Mouse (Mus musculus): ENCODE data around the gene Faap20.

The Faap20 gene

DNA sequence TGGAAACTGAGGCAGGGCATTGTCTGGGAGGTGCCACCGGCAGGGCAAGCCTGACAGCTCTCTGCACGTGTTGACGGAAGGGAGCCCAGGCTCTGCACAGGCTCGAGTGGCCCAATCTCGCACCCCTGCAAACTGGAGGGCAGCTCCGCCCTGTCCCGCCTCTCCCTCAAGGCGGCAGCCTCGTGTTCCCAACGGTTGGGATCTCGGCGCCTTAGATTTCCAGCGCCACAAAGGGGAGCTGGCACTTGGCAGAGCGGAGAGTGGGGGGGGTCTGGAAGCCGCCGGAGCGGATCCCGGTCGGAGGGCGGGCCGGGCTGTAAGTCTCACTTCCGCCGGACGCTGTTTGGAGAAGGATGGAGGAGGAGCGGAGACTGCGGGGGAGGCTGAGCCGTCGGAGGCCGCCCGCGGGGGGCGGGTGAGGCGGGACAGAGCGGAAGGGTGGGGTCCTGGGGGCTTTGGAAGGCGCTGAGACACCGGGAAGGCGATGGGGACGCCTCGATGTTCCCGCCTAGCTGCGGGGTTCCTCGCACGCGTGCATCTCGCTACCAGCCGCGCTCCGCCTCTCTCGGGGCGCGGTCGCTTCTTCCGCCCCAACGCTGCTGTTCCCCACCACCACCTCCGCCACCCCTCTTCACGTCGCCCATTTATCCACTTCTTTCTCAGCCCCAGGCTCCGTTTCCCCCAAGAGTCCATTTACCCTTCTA lies at the start of gene Faap20:
Gene Faap20 (plus strand): TSS at position 155 of the 704 bp plus-strand sequence.
- DNase-seq = peak; percentile 81 to 83

- peak in 1 of 2 experiments; percentile 45 for DNase-seq
These were observed 48.7 kb upstream of the Faap20 start for GRCm38 (mm10) chr4:155200861-155201390.

- no peak for DNase-seq
These were observed 47.8 kb upstream of the Faap20 start for GRCm38 (mm10) chr4:155201764-155202163.

DNA sequence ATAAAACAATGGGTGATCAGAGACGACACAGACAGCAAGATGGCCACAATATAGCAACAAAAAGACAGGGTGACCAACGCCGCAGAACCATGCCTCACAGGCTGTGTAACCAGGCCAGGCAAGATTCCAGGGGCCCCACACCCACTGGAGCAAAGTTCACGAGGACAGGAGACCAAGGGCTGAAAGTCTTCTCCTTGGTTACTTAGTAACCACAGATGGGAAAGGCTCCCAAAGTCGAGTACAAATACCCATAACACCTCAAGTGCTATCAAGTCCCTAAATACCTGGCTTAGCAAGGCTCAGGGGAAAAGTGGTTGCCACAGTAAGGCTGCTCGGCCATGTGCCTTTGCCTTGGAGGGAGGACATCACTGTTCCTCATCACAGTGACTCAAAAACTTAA lies 43.7 kb upstream of the Faap20 start:
- no peak for DNase-seq

DNA sequence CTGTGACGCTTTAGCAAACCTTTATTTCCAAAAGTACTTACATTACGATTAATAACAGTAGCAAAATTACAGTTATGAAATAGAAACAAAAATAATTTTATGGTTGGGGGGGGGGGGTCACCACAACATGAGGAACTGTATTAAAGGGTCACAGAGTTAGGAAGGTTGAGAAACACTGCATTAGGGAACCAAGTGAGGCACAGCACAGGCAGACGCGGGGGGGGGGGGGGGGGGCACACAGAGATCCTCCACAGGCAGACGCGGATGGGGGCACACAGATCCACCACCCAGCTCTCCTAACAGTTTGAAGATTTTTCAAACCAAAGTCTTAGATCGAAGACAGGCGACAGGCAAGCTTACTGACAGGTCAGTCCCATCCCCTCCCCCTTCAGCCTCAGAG lies 43.1 kb upstream of the Faap20 start:
- DNase-seq = no peak

- no peak for DNase-seq
These were observed 41.8 kb upstream of the Faap20 start for GRCm38 (mm10) chr4:155207841-155208240.

GRCm38 (mm10) chr4:155208613-155209012 lies 41.0 kb upstream of the Faap20 start:
- no peak for DNase-seq

- DNase-seq = no peak
These were observed 40.5 kb upstream of the Faap20 start for GRCm38 (mm10) chr4:155209079-155209478.

DNA sequence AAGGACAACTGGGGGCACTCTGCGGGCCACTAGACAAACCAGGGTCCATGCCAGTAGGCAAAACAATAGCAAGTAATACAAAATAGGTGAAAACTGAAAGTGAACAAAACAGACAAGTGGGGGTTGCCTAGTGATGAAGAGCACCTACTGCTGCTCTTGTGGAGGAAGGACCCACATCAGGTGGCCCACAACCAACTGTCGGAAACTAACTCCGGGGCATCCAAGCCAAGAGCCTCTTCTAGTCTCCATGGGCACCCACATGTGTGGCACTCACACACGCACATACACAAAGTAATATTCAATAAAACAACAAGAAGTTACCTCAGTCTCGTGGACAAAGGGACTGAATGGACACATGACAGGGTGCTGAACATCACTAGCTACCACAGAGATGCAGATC lies 40.1 kb upstream of the Faap20 start:
- peak in 1 of 2 experiments; percentile 7 for DNase-seq

GRCm38 (mm10) chr4:155213052-155213751 lies 36.4 kb upstream of the Faap20 start:
- DNase-seq = peak in 1 of 2 experiments; percentile 6

- DNase-seq = no peak
These were observed 35.9 kb upstream of the Faap20 start for GRCm38 (mm10) chr4:155213752-155214054.

DNA sequence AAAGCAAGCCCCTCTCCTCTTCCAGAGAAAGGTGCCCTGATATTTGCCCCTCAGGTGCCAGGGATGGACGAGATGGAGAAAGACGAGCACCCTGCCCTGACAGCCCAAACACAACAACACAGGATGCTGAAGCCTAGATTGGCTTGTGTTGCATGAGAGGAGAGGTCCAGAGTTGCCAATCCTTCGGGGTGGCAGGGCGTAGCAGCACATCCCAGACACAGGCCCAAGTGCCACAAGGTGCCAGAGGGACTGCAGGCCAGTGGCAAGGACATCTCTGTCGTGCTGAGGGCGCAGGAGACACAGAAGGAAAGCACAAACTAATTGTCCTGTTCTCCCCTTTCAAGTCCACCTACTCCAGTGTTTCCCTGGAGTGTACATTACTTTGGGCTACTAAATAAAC lies 35.4 kb upstream of the Faap20 start:
- DNase-seq = no peak

DNA sequence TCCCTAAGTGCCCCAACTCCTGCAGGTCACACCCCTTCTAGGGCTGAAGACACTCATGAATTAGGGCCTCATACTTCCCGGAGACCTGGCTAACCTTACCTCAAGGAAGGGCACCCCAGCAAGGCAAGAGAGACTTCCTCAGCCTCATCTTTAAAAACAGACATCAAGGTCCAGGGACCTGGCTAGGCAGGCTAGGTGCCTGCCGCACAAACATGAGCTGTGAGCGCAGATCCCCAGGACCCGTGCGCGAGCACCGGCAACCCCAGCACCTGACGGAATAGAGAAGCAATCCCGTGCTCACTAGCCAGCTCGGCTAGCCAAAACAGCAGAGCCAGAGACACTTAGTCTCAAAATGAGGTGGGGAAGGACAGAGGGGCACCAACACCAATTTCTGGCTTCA lies 34.8 kb upstream of the Faap20 start:
- DNase-seq = no peak

- DNase-seq = no peak
These were observed 34.4 kb upstream of the Faap20 start for GRCm38 (mm10) chr4:155215203-155215602.

DNA sequence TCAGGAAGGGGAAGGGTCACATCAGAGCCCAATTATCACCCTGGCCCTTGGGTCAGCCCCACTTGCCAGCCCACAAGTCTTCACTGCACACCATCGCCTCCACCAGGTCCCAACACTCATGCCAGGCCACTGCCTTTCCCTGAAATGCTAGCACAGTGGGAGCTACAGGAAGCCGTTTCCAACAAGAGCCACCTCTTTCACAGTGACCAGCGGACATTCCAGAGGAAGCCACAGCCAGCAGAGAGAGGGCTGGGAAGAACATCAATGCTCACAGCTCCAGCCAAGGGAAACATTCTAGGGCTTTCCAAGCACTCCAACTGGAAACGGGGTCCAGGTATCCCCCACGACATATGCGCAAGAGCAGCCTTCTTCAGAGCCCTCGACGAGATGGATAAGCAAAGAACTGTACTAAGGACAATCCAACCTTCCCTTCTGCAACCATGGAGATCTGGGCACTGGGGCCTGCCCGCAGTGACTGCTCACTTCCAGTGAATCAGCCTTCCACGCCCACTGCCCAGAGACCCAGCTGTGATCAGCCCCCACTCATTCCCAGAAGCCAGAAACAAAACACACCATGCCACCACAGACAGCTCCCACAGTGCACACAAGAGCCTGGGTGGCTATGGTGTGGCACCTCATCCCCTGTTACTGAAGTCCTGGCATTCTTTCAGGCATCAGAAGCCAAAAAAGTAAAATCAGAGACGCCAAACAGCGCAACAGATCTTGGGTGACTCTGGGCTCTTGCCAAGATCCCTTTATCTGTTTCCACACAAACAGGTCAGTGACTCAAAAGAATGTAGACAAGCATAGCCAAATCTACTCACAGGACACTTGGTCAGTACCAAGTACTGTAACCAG lies 33.6 kb upstream of the Faap20 start:
- peak in 1 of 2 experiments; percentile 8 for DNase-seq

DNA sequence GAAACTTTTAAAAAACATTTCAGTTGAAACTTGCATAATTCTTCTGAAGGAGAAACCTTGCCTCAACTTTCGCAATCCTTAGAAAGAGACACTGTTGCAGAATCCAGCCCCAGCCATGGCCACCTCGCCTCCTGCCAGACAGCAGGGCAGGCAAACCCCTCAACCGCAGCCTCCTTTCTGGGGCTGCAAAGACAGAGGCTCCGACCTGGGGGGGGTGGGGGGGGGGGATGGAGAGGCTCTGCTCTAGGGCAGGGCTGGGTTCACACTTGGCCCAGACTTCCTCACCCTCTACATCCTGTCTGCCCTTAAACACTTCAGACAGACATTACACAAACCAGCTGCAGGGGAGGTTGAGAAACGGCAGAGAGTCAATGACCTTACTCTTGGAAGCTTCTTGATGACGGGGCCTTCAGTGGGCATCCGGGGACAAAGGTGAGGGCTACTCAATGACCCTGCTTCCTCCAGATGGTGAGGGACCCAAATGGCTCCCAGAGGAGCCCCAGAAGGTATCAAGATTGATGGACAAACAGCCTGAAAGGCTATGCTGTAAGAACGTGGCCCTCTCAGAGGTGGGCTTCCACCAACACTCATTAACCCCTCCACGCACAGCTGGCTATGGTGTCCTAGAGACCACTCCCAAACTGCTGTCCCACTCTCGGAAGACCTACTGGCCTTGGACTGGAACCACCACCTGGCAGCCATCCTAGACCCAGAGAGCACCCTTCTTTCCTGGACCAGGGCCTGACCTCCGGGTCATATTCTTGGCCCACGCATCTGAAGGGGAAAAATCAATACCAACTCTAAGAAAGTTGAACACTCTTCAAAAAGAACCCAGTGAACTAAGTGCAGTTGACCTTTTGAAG lies 32.1 kb upstream of the Faap20 start:
- peak in 1 of 2 experiments; percentile 57 for DNase-seq

DNA sequence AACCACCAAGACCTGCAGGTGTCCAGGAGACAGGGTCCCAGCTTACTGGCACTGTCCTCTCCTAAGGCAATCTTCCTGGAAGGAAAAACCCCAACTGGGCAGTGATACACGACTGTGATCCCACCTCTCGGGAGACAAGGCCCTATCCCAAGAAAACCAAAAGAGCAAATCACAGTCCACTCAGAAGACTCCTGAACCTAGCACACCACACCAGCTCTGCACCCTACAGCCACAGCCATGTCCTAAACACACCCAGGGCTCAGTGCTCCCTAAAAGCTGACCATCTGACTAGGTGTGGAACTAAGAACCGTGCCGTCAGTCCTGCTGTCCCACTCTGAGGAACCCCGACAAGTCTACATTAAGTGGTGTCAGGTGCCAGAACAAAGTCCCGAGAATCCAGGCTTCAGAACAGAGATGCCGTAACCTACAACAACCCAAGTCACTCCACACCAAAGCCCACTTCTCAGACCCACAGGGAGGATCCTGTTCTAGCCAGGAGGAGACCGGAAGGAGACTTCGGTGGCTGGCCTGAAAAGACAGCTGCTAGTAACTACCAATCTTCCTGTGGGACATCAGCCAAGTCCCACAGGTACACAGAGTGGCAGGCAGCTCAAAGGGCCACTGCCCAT lies 31.4 kb upstream of the Faap20 start:
- DNase-seq = no peak

- DNase-seq = no peak
These were observed 30.1 kb upstream of the Faap20 start for GRCm38 (mm10) chr4:155219271-155220212.

DNA sequence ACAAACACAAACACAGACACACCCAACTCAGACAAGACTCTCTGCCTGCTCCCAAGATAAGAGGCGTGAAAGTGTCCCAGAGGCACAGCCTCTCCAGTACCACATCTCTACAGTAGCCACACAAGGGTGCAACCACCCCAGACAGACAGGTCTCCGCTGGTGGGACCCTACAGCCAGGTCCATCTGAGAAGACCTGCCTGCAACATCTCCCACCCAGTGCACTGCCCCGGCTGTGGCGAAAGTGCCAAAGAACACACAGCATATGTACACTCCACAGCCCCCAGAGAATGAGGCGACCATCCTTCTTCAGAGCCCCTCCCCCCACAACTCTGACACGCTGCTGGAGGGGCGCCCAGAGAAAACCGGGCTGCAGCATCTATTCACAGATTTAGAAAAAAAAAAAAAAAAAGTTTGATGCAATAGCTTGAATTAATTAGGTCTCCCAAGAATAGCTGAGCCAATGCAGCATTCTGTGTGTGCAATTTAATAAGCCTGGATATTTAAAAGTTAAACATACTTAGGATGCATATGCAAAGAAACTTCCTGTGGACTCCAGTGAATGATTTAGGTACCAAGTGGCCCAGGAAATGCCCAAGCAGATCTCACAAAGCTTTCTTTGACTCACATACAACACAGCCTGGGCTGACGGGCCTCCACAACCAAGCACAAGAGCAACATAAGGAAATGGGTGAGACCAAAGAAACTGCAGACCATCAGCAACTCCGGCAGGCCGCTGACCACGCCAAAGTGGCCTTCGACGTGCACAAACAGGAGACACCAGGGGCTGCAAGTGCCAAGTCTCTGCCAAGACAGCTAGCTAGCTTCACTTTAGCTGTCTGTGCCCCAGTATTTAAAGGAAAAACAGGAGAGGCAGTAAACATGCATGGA lies 29.1 kb upstream of the Faap20 start:
- DNase-seq = no peak

GRCm38 (mm10) chr4:155221106-155221505 lies 28.5 kb upstream of the Faap20 start:
- DNase-seq = no peak
